Mouse (Mus musculus): ENCODE measurements around the gene Cdca8.

DNA sequence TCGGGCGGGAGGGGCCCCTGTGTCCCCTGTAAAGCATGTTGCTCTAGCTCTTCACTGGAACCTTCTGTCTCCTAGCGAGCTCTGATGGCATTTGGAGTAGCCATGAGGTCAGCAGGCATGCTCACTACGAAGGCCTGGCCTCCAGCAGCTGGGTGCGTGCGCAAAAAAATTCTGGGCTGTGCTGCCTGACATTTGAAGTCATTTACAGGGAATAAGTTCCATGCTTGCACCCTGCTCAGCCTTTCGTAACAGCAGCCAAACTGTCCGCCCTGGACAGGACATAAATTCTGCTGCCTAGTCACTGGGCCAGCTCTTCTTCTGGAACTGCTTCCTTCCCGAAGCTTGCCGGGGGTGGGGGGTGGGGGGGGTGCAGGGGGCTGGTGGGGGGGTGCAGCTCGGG is 20.0 kb upstream of the Cdca8 start:
- TF ChIP-seq CTCF (IDR thresholded peaks at IDR 0.05; ENCODE audit: low read depth, low read length) (no peak), POLR2A (IDR thresholded peaks at IDR 0.05; ENCODE audit: borderline replicate concordance, low read depth, low read length) (no peak)

Measured in bone marrow macrophage, adult 2 months (primary cell).